Mouse (Mus musculus): ENCODE measurements at regions not wholly inside any gene's neighbourhood (a gene's known extent, or its start where the extent isn't known, plus 50 kb on each side); places are given as distances from the start of the nearest gene placed in this dataset.

GRCm38 (mm10) chr12:24252071-24252874, 155.2 kb upstream of the 9030624G23Rik start:
- peak; percentile 27 to 33 for DNase-seq (ENCODE audit: low spot score in 2 of 2)
